Mouse (Mus musculus): ENCODE measurements around the gene Stx6.

DNA sequence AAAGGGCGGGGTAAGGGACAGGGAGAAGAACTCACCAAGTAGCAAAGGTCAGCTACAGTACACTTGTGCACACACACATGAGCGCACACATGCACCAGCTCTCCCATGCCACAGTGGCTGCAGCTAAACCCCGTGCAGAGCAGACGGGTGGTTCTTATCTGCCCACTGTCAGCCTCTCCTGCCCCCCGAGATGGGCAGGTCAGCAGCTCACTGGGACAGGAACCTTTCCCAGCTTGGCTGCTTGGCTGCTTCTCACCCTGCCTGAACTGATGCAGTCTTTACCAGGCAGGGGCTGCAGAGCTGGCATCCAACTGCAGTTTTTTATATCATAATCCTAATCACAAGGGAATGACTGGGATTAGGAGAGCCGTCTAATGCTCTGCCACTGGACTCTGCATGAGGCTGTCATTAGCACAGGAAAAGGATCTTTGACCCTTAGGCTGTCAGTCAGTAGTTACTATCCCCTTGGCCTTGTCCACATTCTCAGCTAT, 94.2 kb downstream of the Stx6 start:
- TF ChIP-seq CTCF (IDR thresholded peaks at IDR 0.05; ENCODE audit: insufficient read depth, low read depth, low read length) (no peak), POLR2A (IDR thresholded peaks at IDR 0.05; ENCODE audit: insufficient read depth, low read depth, low read length) (no peak)
